Mouse (Mus musculus): ENCODE results near the gene Gm28230.
A peak's percentile ranks its signal among the peaks of the same experiment; 100 is the strongest.

Gene Gm28230

GRCm38 (mm10) chr2:74691022-74691951 is 35.2 kb upstream of the Gm28230 start, which contains the start of gene Hoxd10:
Gene Hoxd10 (plus strand): TSS chr2:74691924.
- no peak for DNase-seq (ENCODE audit: low spot score in 2 of 2)

DNA sequence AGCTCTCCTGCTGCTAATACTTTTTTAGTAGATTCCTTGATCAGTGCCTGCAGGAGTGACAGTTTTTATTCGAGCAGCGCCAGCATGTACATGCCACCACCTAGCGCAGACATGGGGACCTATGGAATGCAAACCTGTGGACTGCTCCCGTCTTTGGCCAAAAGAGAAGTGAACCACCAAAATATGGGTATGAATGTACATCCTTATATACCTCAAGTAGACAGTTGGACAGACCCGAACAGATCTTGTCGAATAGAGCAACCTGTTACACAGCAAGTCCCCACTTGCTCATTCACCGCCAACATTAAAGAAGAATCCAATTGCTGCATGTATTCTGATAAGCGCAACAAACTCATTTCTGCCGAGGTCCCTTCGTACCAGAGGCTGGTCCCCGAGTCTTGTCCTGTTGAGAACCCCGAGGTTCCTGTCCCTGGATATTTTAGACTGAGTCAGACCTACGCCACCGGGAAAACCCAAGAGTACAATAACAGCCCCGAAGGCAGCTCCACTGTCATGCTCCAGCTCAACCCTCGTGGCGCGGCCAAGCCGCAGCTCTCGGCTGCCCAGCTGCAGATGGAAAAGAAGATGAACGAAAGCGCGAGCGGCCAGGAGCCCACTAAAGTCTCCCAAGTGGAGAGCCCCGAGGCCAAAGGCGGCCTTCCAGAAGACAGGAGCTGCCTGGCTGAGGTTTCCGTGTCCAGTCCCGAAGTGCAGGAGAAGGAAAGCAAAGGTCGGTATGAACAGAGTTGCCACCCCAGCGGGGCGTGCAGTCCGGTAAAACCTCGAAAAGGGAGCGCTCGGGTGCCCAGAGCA is 34.3 kb upstream of the Gm28230 start:
- no peak for DNase-seq (ENCODE audit: low spot score in 2 of 2)

DNA sequence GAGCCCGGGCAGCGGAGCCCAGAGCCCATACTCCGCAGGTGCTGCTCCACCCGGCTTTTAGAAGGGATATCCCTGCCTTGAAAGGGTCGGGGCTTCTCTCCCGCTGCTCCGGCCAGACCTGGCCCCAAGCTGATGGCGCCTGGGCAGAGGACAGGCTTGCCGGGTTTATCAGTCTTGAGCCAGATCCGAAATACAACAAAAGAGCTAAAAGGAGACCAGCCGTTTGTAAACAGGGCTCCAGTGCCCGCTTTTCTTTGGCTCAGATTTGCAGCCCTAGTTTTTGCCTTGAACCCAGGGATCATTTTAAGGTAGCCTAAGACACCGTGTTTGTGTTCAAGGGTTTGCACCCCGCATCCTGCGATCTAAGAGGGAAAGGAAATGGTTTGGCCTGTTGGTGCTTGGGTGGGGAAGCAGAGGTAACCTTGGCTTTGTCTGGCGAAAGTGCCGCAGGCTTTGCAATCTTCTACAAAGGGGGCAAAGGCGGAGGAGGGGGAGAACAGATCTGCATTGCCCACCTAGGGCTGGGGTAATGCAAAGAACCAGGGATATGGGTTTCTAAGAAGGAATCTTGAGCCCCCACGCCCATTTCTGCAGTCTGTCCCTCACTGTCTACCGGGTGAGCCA is 33.6 kb upstream of the Gm28230 start:
- no peak for DNase-seq (ENCODE audit: low spot score in 2 of 2)

DNA sequence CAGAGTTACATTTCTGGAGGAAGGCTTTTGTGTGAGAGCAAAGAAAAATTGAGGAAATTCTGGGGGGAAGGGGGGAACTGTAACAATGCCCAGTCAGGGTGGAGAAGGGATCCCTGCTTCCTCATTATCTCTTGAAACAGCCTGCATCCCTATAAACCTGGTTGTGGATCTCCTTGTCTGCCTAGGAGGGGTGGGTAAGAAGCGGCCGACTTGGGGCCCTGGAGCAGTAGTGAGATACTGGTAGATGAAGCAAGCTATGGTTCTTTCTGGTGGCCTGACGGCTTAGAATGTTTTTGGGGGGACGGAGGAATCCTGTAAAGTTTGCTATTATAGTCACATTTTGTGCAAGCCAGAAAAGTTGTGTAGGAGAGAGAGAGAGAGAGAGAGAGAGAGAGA is 33.1 kb upstream of the Gm28230 start:
- no peak for DNase-seq (ENCODE audit: low spot score in 2 of 2)

GRCm38 (mm10) chr2:74694066-74694465 is 32.5 kb upstream of the Gm28230 start:
- DNase-seq (ENCODE audit: low spot score in 2 of 2), result no peak

GRCm38 (mm10) chr2:74695383-74695782 is 31.1 kb upstream of the Gm28230 start:
- DNase-seq (ENCODE audit: low spot score in 2 of 2), result no peak

- no peak for DNase-seq (ENCODE audit: low spot score in 2 of 2)
These were observed 30.6 kb upstream of the Gm28230 start for GRCm38 (mm10) chr2:74695813-74696430.

GRCm38 (mm10) chr2:74696442-74697335 is 29.8 kb upstream of the Gm28230 start:
- no peak for DNase-seq (ENCODE audit: low spot score in 2 of 2)

- DNase-seq (ENCODE audit: low spot score in 2 of 2), result no peak
These were observed 28.9 kb upstream of the Gm28230 start, which contains the start of gene Hoxd9 for GRCm38 (mm10) chr2:74697567-74698121. Gene Hoxd9 (plus strand): TSS chr2:74697727.

- no peak for DNase-seq (ENCODE audit: low spot score in 2 of 2)
These were observed 28.1 kb upstream of the Gm28230 start for GRCm38 (mm10) chr2:74698201-74699052.

- no peak for DNase-seq (ENCODE audit: low spot score in 2 of 2)
These were observed 27.5 kb upstream of the Gm28230 start for GRCm38 (mm10) chr2:74699053-74699430.

GRCm38 (mm10) chr2:74699664-74700545 is 26.6 kb upstream of the Gm28230 start:
- DNase-seq (ENCODE audit: low spot score in 2 of 2), result no peak

GRCm38 (mm10) chr2:74700546-74701112 is 25.9 kb upstream of the Gm28230 start:
- DNase-seq (ENCODE audit: low spot score in 2 of 2), result no peak

GRCm38 (mm10) chr2:74701949-74702819 is 24.3 kb upstream of the Gm28230 start:
- DNase-seq (ENCODE audit: low spot score in 2 of 2), result peak in 1 of 2 experiments; percentile 9

DNA sequence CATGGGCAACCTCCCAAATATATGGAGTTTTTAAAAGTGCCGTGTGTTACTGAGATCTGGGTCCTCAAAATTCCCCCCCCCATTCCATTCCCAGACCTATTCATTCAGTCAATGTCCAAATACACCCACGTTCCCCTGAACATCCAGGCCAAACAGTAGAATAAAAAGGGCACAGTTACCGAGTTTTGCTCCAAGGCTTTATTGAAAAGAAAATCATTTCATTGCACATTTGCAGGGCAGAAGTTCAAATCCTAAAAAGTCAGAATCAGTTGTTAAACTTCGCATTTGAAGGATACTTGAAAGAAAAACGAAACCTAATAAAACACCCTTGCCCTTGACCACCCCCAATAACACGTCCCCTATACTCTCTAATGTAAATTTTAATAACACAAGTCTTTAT is 23.7 kb upstream of the Gm28230 start:
- DNase-seq (ENCODE audit: low spot score in 2 of 2), result no peak

GRCm38 (mm10) chr2:74703317-74703716 is 23.2 kb upstream of the Gm28230 start:
- no peak for DNase-seq (ENCODE audit: low spot score in 2 of 2)
